Comparison of ENCODE assay signal across 8 mouse cellular contexts in genomic region chr3:34650621-34651361, GRCm38 (mm10). TPM values are rescaled to one million over a fixed set of nuclear protein-coding genes. Genes with fewer than 3 reads are reported as not detected.
DNase-seq lines count a peak whose midpoint lies in the region; ATAC-seq and TF ChIP-seq lines count a peak whose summit lies in the region.

No protein-coding gene starts in this region.

- H3K4me3 ChIP-seq in megakaryocyte, embryonic 14.5 days (replicated peaks) = peak overlapping the region; percentile 74
- H3K4me3 ChIP-seq in intestine, embryonic 14.5 days (ENCODE audit: low read depth, low read length) = peak overlapping the region; percentile 34
- H3K4me3 ChIP-seq in midbrain, postnatal 0 days (ENCODE audit: low read depth, low read length) = peak overlapping the region; percentile 51

- no peak for TF ChIP-seq CTCF in midbrain, postnatal 0 days (IDR thresholded peaks at IDR 0.05)

- peaks cover 25% of the 10 kb centered on the region for H3K9me3 ChIP-seq in megakaryocyte, embryonic 14.5 days
- H3K9me3 ChIP-seq in intestine, embryonic 14.5 days (ENCODE audit: control insufficient read depth, low read length) = no peaks in the 10 kb centered on the region
- no peaks in the 10 kb centered on the region for H3K9me3 ChIP-seq in midbrain, postnatal 0 days (ENCODE audit: low read length)

- H3K27me3 ChIP-seq in megakaryocyte, embryonic 14.5 days (replicated peaks) = peaks cover 87% of the 10 kb centered on the region
- H3K27me3 ChIP-seq in intestine, embryonic 14.5 days (replicated peaks; ENCODE audit: control insufficient read depth, insufficient read depth, low read length) = peaks cover 98% of the 10 kb centered on the region
- H3K27me3 ChIP-seq in midbrain, postnatal 0 days (ENCODE audit: insufficient read depth, low read length) = peaks cover 19% of the 10 kb centered on the region

- H3K4me2 ChIP-seq in intestine, embryonic 14.5 days (ENCODE audit: low read length) = peak overlapping the region; percentile 55
- peak overlapping the region; percentile 46 for H3K4me2 ChIP-seq in midbrain, postnatal 0 days (ENCODE audit: low read depth, low read length, poor library complexity, severe bottlenecking)

- peaks cover 30% of the 10 kb centered on the region for H3K4me1 ChIP-seq in megakaryocyte, embryonic 14.5 days
- H3K4me1 ChIP-seq in intestine, embryonic 14.5 days (replicated peaks; ENCODE audit: control insufficient read depth, insufficient read depth, low read length) = 0 out of 2 replicates have a peak, but pooled peaks cover 7% of the 10 kb centered on the region
- H3K4me1 ChIP-seq in midbrain, postnatal 0 days (ENCODE audit: insufficient read depth, low read length) = no peaks in the 10 kb centered on the region

- ATAC-seq in megakaryocyte, adult 5-6 weeks (ENCODE audit: poor library complexity, severe bottlenecking) = no peak
- ATAC-seq in intestine, embryonic 14.5 days (replicated peaks; ENCODE audit: low FRiP score, low TSS enrichment, low read depth) = peak; percentile 17; the same call in 1 of the 2 replicates
- ATAC-seq in midbrain, postnatal 0 days (ENCODE audit: low FRiP score) = 0 out of 2 replicates have a peak, but pooled peaks have one; percentile 10

- under 1% methylated on average over 67 of the region's 67 CpGs for WGBS in intestine, embryonic 14.5 days
- under 1% methylated on average over 66 of the region's 67 CpGs for WGBS in midbrain, postnatal 0 days

- intact Hi-C loops in gastrocnemius, postnatal 36 days (cut with DNase I) = no loop called here

- H3K36me3 ChIP-seq in megakaryocyte, embryonic 14.5 days (replicated peaks; ENCODE audit: low read length) = no peaks in the 10 kb centered on the region
- H3K36me3 ChIP-seq in intestine, embryonic 14.5 days (ENCODE audit: control insufficient read depth, insufficient read depth, low read length) = no peaks in the 10 kb centered on the region
- H3K36me3 ChIP-seq in midbrain, postnatal 0 days (ENCODE audit: insufficient read depth, low read length) = no peaks in the 10 kb centered on the region

- peak overlapping the region; percentile 7; the same call in 1 of the 2 replicates for H3K9ac ChIP-seq in intestine, embryonic 14.5 days (ENCODE audit: low read length)
- H3K9ac ChIP-seq in midbrain, postnatal 0 days (replicated peaks; ENCODE audit: low read length, poor library complexity, severe bottlenecking) = peak overlapping the region; percentile 75

- peak; percentile 28 for DNase-seq in adrenal gland, postnatal 14 days
- no peak for DNase-seq in adrenal gland, postnatal 4 days (ENCODE audit: low spot score in 2 of 2)
- peak; percentile 85 for DNase-seq in intestine, embryonic 14.5 days (ENCODE audit: low spot score)
- no peak for DNase-seq in midbrain, postnatal 0 days (ENCODE audit: low spot score)
- DNase-seq in frontal cortex, postnatal 36 days (ENCODE audit: low spot score in 2 of 2) = no peak
- DNase-seq in gastrocnemius, postnatal 36 days = no peak

- no peak overlapping the region for H3K27ac ChIP-seq in intestine, embryonic 14.5 days (ENCODE audit: low read depth)
- peak overlapping the region; percentile 80 for H3K27ac ChIP-seq in midbrain, postnatal 0 days (ENCODE audit: low read depth, low read length)

RNA-seq across cellular contexts. Expression of gene Sox2, which starts 0.6 kb away (rescaled TPM):
- total RNA-seq in adrenal gland, postnatal 14 days (2021) = 0.63 and 0.75 TPM in 2 replicates
- total RNA-seq in adrenal gland, postnatal 4 days (2021) = 1 to 10 TPM in 1 of 2 experiments, under 1 TPM in 1; 0.92 to 1.5 TPM
- not detected in 2 replicates for polyA plus RNA-seq in megakaryocyte, embryonic 14.5 days (2012; ENCODE audit: insufficient read depth, low replicate concordance)
- total RNA-seq in megakaryocyte, adult 5-6 weeks (2015) = not detected in 2 replicates
- not detected in 2 replicates for total RNA-seq in megakaryocyte, adult 5-6 weeks (2017)
- 0.44 and 0.61 TPM in 2 replicates for polyA plus RNA-seq in intestine, embryonic 14.5 days (2014; fragmentation: Nextera tagmentation; extraction: Ambion mirVana)
- 77.8 and 79.1 TPM in 2 replicates for total RNA-seq in midbrain, postnatal 0 days (2014; rRNA removed)
- polyA plus RNA-seq in midbrain, postnatal 0 days (2015; fragmentation: Nextera tagmentation; extraction: Ambion mirVana) = 21.6 and 29.7 TPM in 2 replicates
- not detected for total RNA-seq in gastrocnemius, postnatal 36 days (2021)

Comparison
In these comparisons a context has a peak if more than half of its experiments do, and no peak if none do; other contexts are left out.
1. DNase-seq: peak in adrenal gland, postnatal 14 days (single experiment) and intestine, embryonic 14.5 days (single experiment); none in adrenal gland, postnatal 4 days (0 of 2), midbrain, postnatal 0 days (single experiment), frontal cortex, postnatal 36 days (0 of 2) and gastrocnemius, postnatal 36 days (0 of 2).
2. RNA of gene Sox2, which starts 0.6 kb away (total RNA-seq): 77.8 to 79.1 TPM in midbrain, postnatal 0 days; 0.92 to 1.5 TPM in adrenal gland, postnatal 4 days, 0.63 to 0.75 TPM in adrenal gland, postnatal 14 days, not detected in gastrocnemius, postnatal 36 days and not detected in megakaryocyte, adult 5-6 weeks; every median in the first group is over 10 times any median in the second.
3. Peak in every context shown above with its lines, with median percentiles within 50 percentile points of each other: H3K4me3 ChIP-seq.